Mouse (Mus musculus) hematopoietic multipotent progenitor cell, adult 10-12 weeks (in vitro differentiated cells): ENCODE measurements around the gene Sec16a. TPM values are rescaled to one million over a fixed set of nuclear protein-coding genes. Genes with fewer than 3 reads are reported as not detected.

ENCODE experiments used
- polyA plus RNA-seq: library from polyadenylated mRNA; stranded (reverse); fragments of >175 nt; gene quantifications from 2 replicates; pipeline ENCODE4 v1.2.3, GENCODE M21; 2012; ENCODE audit warnings: low replicate concordance

Gene Sec16a
- 40.3 and 54.5 TPM in 2 replicates for polyA plus RNA-seq

GRCm38 (mm10) chr2:26444946-26445665 lies at the start of gene Sec16a:
Sec16a (minus strand) TSS chr2:26445216.

DNA sequence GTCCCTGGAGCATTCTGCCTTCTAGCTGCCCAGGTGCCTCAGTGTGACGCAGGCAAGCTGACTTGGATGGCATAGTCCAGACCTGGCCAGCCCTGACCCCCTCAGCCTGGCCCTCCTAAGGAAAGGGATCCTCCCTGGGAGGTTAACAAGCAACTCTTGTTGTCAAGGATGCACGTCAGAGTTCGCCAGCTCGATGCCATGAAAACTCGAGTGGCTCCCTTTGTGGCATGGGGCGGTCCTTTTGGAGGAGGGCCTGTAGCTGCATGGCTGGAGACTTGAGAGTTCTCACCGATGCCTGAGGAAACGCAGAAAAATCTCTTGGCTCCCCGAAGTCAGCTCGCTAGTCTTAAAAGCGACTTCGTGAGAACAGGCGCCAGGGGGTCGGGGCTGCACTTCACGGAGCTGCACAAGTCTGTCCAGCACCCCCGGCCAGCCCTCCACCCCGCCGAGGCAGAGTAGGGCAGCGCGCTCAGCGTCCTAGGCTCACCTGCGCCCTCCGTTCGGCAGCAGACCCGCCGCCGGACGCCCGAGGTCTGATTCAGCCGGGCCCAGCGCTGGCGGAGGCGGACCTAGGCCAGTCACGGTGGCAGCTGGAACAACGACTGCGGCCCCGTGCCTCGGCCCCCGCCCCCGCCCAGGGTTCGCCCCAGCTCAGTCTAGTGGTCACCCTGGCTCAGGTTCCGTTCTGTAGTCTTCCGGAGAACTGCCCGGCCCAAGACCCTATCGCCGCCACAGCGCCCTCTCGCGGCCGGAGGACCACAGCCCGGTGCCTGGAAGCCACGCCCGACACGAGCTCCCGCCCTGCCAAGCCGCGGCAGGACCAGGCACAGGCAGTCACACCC lies 36.3 kb downstream of the Sec16a start, which contains the start of gene Inpp5e:
Inpp5e (minus strand) TSS at position 689 of the 842 bp plus-strand sequence.

GRCm38 (mm10) chr2:26389154-26389690 lies 55.8 kb downstream of the Sec16a start, which contains the start of the genes Entr1 and Pmpca:
Entr1 (minus strand) TSS chr2:26389316.
Pmpca (plus strand) TSS chr2:26389339.

DNA sequence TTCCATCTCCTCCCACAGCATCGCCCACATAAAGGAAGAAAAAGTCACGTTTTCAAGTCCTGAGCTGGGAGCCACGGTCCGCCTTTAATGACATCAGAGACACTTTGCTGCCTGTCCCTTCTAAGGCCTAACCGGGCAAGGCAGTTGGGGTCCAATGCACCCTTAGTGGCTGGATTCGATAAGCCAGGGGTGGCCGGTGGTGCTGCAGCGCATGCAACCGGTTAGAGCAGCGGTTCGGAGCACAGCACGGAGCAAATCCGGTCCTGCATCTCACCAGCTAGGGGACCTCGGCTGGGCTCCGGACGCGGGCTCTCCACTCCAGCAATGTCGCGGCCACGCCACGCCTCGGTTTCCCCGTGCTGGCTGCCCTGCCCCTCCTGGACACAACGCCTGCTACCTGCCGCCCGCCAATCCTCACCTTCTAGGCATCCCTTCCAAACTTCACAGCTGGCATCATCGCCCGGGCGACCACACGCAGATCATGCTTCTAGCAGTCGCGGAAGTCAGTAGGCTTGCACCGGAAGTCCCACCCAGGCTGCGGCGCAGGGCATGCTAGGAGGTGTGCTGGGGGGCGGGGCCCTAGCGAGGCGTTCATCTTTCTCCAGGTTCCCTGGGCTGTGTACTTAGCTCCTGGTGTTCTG lies 64.8 kb downstream of the Sec16a start, which contains the start of gene Snapc4:
Snapc4 (minus strand) TSS at position 523 of the 641 bp plus-strand sequence.

DNA sequence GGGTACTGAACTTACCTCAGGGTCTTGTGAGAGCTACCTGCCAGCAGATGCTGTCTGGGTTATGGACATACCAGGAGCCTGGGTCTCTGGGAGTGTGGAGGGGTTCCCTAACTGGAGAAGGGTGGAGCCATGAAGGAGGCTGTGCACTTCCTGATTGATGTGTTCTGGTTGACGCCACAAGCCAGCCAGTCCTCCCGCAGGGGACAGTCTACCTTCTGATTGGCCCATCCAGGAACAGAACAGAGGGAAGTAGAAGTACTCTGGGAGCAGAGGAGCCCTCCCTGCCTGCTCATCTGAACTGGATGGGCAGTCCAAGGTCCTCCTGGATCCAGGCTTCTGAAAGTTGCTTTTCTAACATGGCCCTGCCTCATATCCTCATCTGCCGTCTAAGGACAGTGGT lies 84.2 kb downstream of the Sec16a start, which contains the start of gene Card9:
Card9 (minus strand) TSS at position 147 of the 400 bp plus-strand sequence.

Other genes starting within 250 kb of the Sec16a start
- not detected in 2 replicates for gene Lhx3, start 236.9 kb downstream of the Sec16a start, polyA plus RNA-seq
- 4.6 and 5.8 TPM in 2 replicates for gene Qsox2, start 207.7 kb downstream of the Sec16a start, polyA plus RNA-seq
- gene Ccdc187, start 150.7 kb downstream of the Sec16a start, polyA plus RNA-seq = not detected in 2 replicates
- gene Gpsm1, start 129.7 kb downstream of the Sec16a start, polyA plus RNA-seq = 29.0 and 82.6 TPM in 2 replicates
- gene Dnlz, start 93.1 kb downstream of the Sec16a start, polyA plus RNA-seq = 14.9 and 19.2 TPM in 2 replicates
- 22.5 and 86.0 TPM in 2 replicates for gene Card9, start 84.3 kb downstream of the Sec16a start, polyA plus RNA-seq
- gene Snapc4, start 64.6 kb downstream of the Sec16a start, polyA plus RNA-seq = 44.9 and 49.0 TPM in 2 replicates
- gene Entr1, start 55.9 kb downstream of the Sec16a start, polyA plus RNA-seq = 76.2 and 135 TPM in 2 replicates
- 193 and 219 TPM in 2 replicates for gene Pmpca, start 55.9 kb downstream of the Sec16a start, polyA plus RNA-seq
- 20.0 and 21.3 TPM in 2 replicates for gene Inpp5e, start 36.0 kb downstream of the Sec16a start, polyA plus RNA-seq
- 58.7 and 58.9 TPM in 2 replicates for gene Notch1, start 71.4 kb upstream of the Sec16a start, polyA plus RNA-seq
- 2.6 and 9.0 TPM in 2 replicates for gene Egfl7, start 134.8 kb upstream of the Sec16a start, polyA plus RNA-seq
- gene Gm20532, start 141.4 kb upstream of the Sec16a start, polyA plus RNA-seq = 0.38 TPM in 1 of 2 replicates, not detected in the other
- gene Agpat2, start 159.2 kb upstream of the Sec16a start, polyA plus RNA-seq = 30.6 and 53.9 TPM in 2 replicates
- gene Fam69b, start 183.2 kb upstream of the Sec16a start, polyA plus RNA-seq = 1.1 and 2.0 TPM in 2 replicates
- 0.49 TPM in 1 of 2 replicates, not detected in the other for gene Lcn4, start 226.1 kb upstream of the Sec16a start, polyA plus RNA-seq